Mouse (Mus musculus): ENCODE results near the gene Col25a1. TPM values are rescaled to one million over a fixed set of nuclear protein-coding genes. Genes with fewer than 3 reads are reported as not detected.

Gene Col25a1
- total and polyA plus RNA-seq, 2 experiments from 2014 or later = 10.6 to 28.0 TPM

- 44% methylated on average over 11 of the region's 11 CpGs for WGBS
- TF ChIP-seq CTCF (IDR thresholded peaks at IDR 0.05) = no peak
- Histone ChIP-seq H3K36me3 (ENCODE audit: insufficient read depth, low read length) (no peaks in the 10 kb centered on the region), H3K4me3 (ENCODE audit: low read depth, low read length) (no peak overlapping the region), H3K27ac (ENCODE audit: low read depth, low read length) (no peak overlapping the region), H3K4me2 (ENCODE audit: low read depth, low read length, poor library complexity, severe bottlenecking) (no peak overlapping the region), H3K9ac (replicated peaks; ENCODE audit: low read length, poor library complexity, severe bottlenecking) (no peak overlapping the region), H3K4me1 (ENCODE audit: insufficient read depth, low read length) (0 out of 2 replicates have a peak, but pooled peaks cover 5% of the 10 kb centered on the region), H3K27me3 (ENCODE audit: insufficient read depth, low read length) (no peaks in the 10 kb centered on the region), H3K9me3 (ENCODE audit: low read length) (no peaks in the 10 kb centered on the region)
- peak; percentile 81; the same call in 1 of the 2 replicates for ATAC-seq (ENCODE audit: low FRiP score)
- DNase-seq (ENCODE audit: low spot score) = peak; percentile 62
Measured at GRCm38 (mm10) chr3:130128564-130128963, 2.7 kb upstream of the Col25a1 start.

DNA sequence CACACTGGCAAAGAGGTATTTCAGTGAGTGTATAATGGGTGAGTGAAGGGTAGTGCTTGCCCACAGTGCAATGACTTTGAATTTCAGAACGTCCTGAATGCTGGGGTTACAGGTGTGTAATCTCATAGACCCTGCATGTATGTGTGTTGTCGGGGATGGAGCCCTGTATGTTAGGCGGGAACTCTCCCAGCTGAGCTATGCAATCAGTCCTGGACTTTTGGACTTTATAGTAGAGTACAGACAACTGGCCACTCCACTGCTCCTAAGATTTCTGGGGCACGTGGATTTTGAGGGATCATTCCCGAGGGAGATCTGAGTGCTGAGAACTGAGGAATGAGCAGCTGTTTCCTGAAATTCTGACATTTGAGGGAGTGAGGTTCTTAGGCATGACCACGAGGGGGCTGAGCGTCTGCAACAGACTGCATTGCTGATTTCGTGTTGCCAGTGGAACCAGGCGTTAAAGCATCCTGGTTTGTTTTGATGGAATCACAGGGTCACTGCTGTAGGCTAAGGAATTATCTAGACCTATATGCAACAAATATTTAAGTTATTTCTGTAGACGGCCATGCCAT is 1.6 kb upstream of the Col25a1 start:
- 63% methylated on average over 10 of the region's 10 CpGs for WGBS
- DNase-seq (ENCODE audit: low spot score) (peak; percentile 28), ATAC-seq (ENCODE audit: low FRiP score) (no peak)

GRCm38 (mm10) chr3:130137204-130137603 is 5.9 kb downstream of the Col25a1 start:
- ATAC-seq (ENCODE audit: low FRiP score) = no peak
- no peak for TF ChIP-seq CTCF (IDR thresholded peaks at IDR 0.05)

More for the DNA sequence above, 1.6 kb upstream of the Col25a1 start:
- no peaks in the 10 kb centered on the region for H3K36me3 ChIP-seq (ENCODE audit: insufficient read depth, low read length)
- H3K9me3 ChIP-seq (ENCODE audit: low read length) = no peaks in the 10 kb centered on the region
- 0 out of 2 replicates have a peak, but pooled peaks cover 5% of the 10 kb centered on the region for H3K4me1 ChIP-seq (ENCODE audit: insufficient read depth, low read length)
- H3K9ac ChIP-seq (replicated peaks; ENCODE audit: low read length, poor library complexity, severe bottlenecking) = no peak overlapping the region
- H3K27me3 ChIP-seq (ENCODE audit: insufficient read depth, low read length) = no peaks in the 10 kb centered on the region
- H3K27ac ChIP-seq (ENCODE audit: low read depth, low read length) = no peak overlapping the region
- H3K4me2 ChIP-seq (ENCODE audit: low read depth, low read length, poor library complexity, severe bottlenecking) = no peak overlapping the region
- TF ChIP-seq CTCF (IDR thresholded peaks at IDR 0.05) = peak; percentile 69
- H3K4me3 ChIP-seq (ENCODE audit: low read depth, low read length) = no peak overlapping the region

GRCm38 (mm10) chr3:130137640-130138039 is 6.3 kb downstream of the Col25a1 start:
- no peak overlapping the region for H3K27ac ChIP-seq (ENCODE audit: low read depth, low read length)
- no peaks in the 10 kb centered on the region for H3K36me3 ChIP-seq (ENCODE audit: insufficient read depth, low read length)
- no peaks in the 10 kb centered on the region for H3K9me3 ChIP-seq (ENCODE audit: low read length)
- H3K4me3 ChIP-seq (ENCODE audit: low read depth, low read length) = no peak overlapping the region
- no peaks in the 10 kb centered on the region for H3K27me3 ChIP-seq (ENCODE audit: insufficient read depth, low read length)
- ATAC-seq (ENCODE audit: low FRiP score) (no peak), DNase-seq (ENCODE audit: low spot score) (no peak)
- TF ChIP-seq CTCF (IDR thresholded peaks at IDR 0.05) = no peak
- H3K4me2 ChIP-seq (ENCODE audit: low read depth, low read length, poor library complexity, severe bottlenecking) = no peak overlapping the region
- WGBS = 90% methylated on average over 3 of the region's 3 CpGs
- H3K4me1 ChIP-seq (ENCODE audit: insufficient read depth, low read length) = no peaks in the 10 kb centered on the region
- no peak overlapping the region for H3K9ac ChIP-seq (replicated peaks; ENCODE audit: low read length, poor library complexity, severe bottlenecking)

More at GRCm38 (mm10) chr3:130137204-130137603, 5.9 kb downstream of the Col25a1 start:
- no peaks in the 10 kb centered on the region for H3K9me3 ChIP-seq (ENCODE audit: low read length)
- no peak overlapping the region for H3K4me3 ChIP-seq (ENCODE audit: low read depth, low read length)
- no peaks in the 10 kb centered on the region for H3K36me3 ChIP-seq (ENCODE audit: insufficient read depth, low read length)
- no peak for DNase-seq (ENCODE audit: low spot score)
- H3K27me3 ChIP-seq (ENCODE audit: insufficient read depth, low read length) = no peaks in the 10 kb centered on the region
- no peaks in the 10 kb centered on the region for H3K4me1 ChIP-seq (ENCODE audit: insufficient read depth, low read length)
- H3K27ac ChIP-seq (ENCODE audit: low read depth, low read length) = no peak overlapping the region
- no peak overlapping the region for H3K9ac ChIP-seq (replicated peaks; ENCODE audit: low read length, poor library complexity, severe bottlenecking)
- H3K4me2 ChIP-seq (ENCODE audit: low read depth, low read length, poor library complexity, severe bottlenecking) = no peak overlapping the region

DNA sequence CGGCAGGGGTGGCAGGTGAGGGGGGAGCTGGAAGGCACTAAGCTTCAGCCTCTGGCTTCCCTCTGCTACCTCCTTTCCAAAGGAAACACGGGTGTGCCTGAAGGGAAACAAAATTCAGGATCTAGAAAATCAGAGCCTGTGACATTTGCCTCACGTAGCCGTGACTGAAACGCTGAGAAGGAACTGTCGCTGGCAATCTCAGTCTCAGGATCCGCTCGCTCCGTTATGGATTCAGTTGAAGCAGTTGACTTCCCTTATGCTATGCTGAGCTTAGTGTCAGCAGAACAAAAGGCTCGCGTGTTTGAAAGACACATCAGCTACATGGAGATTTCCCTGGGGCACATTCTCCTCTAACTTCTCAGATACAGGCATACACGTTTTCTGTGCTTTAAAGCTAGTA is 14.6 kb downstream of the Col25a1 start:
- DNase-seq (ENCODE audit: low spot score) (no peak), ATAC-seq (ENCODE audit: low FRiP score) (peak; percentile 41; the same call in 1 of the 2 replicates)
- no peaks in the 10 kb centered on the region for H3K27me3 ChIP-seq (ENCODE audit: insufficient read depth, low read length)
- H3K27ac ChIP-seq (ENCODE audit: low read depth, low read length) = no peak overlapping the region
- no peak overlapping the region; the same call in 1 of the 2 replicates for H3K4me3 ChIP-seq (ENCODE audit: low read depth, low read length)
- H3K36me3 ChIP-seq (ENCODE audit: insufficient read depth, low read length) = no peaks in the 10 kb centered on the region
- WGBS = 28% methylated on average over 12 of the region's 12 CpGs
- TF ChIP-seq CTCF (IDR thresholded peaks at IDR 0.05) = no peak
- H3K9ac ChIP-seq (replicated peaks; ENCODE audit: low read length, poor library complexity, severe bottlenecking) = peak overlapping the region; percentile 39; the same call in 1 of the 2 replicates
- no peaks in the 10 kb centered on the region for H3K4me1 ChIP-seq (ENCODE audit: insufficient read depth, low read length)
- H3K4me2 ChIP-seq (ENCODE audit: low read depth, low read length, poor library complexity, severe bottlenecking) = peak overlapping the region; percentile 35
- no peaks in the 10 kb centered on the region for H3K9me3 ChIP-seq (ENCODE audit: low read length)

DNA sequence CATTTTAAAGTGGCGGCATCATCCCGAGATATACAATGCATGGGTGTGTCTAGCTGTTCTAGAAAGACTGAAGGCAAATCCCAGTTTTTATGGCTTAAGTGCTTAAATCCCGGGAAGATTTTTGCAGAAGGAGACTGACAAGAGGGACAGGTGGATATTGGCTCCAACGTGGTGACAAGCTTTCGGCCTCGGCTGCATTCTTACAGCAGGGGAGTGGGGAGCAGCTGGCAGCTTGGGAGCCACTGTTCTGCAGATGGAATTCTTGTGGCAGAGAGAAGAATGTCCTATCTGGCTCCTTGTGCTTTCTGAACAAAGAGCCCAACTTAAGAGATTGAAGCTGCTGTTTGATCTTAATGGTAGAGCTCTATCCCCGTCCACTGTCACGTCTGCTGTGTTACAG is 16.5 kb downstream of the Col25a1 start:
- H3K27me3 ChIP-seq (ENCODE audit: insufficient read depth, low read length) = no peaks in the 10 kb centered on the region
- 34% methylated on average over 8 of the region's 8 CpGs for WGBS
- no peaks in the 10 kb centered on the region for H3K4me1 ChIP-seq (ENCODE audit: insufficient read depth, low read length)
- H3K4me2 ChIP-seq (ENCODE audit: low read depth, low read length, poor library complexity, severe bottlenecking) = no peak overlapping the region
- H3K36me3 ChIP-seq (ENCODE audit: insufficient read depth, low read length) = no peaks in the 10 kb centered on the region
- H3K27ac ChIP-seq (ENCODE audit: low read depth, low read length) = no peak overlapping the region
- H3K9me3 ChIP-seq (ENCODE audit: low read length) = no peaks in the 10 kb centered on the region
- ATAC-seq (ENCODE audit: low FRiP score) (no peak), DNase-seq (ENCODE audit: low spot score) (no peak)
- no peak overlapping the region for H3K9ac ChIP-seq (replicated peaks; ENCODE audit: low read length, poor library complexity, severe bottlenecking)
- TF ChIP-seq CTCF (IDR thresholded peaks at IDR 0.05) = no peak
- no peak overlapping the region for H3K4me3 ChIP-seq (ENCODE audit: low read depth, low read length)
